Mouse (Mus musculus) hindbrain, embryonic 13.5 days (tissue): Measurements from ENCODE around the gene Nrxn2. TPM values are rescaled to one million over a fixed set of nuclear protein-coding genes. Genes with fewer than 3 reads are reported as not detected.

Experiments
- ATAC-seq: fragments of 200-750 bp; cut with Nextera tagmentation; 2 replicates; pipeline ENCODE4 v1.8.0; 2017; ENCODE audit warnings: moderate TSS enrichment; ENCODE audit not compliant: low FRiP score
- H3K27ac ChIP-seq: fragments of 300-500 bp; sonication (generic); 2 replicates; pipeline ENCODE4 v1.5.1; 2015; ENCODE audit warnings: inconsistent platforms, mild to moderate bottlenecking, moderate library complexity
- H3K27me3 ChIP-seq: fragments of 300-500 bp; sonication (generic); 2 replicates; pipeline ENCODE4 v1.6.1; 2015; ENCODE audit warnings: mild to moderate bottlenecking, inconsistent platforms
- H3K36me3 ChIP-seq: fragments of 300-500 bp; sonication (generic); 2 replicates; pipeline ENCODE4 v1.6.1; 2015; ENCODE audit warnings: mild to moderate bottlenecking, inconsistent platforms
- H3K4me1 ChIP-seq: fragments of 300-500 bp; sonication (generic); replicated peaks from 2 replicates; pipeline ENCODE4 v1.6.1; 2015; ENCODE audit warnings: inconsistent platforms
- H3K4me2 ChIP-seq: fragments of 300-500 bp; sonication (generic); 2 replicates; pipeline ENCODE4 v1.6.1; 2015; ENCODE audit warnings: inconsistent platforms, mild to moderate bottlenecking, moderate library complexity
- H3K4me3 ChIP-seq: fragments of 300-500 bp; sonication (generic); 2 replicates; pipeline ENCODE4 v1.5.1; 2015; ENCODE audit warnings: mild to moderate bottlenecking, inconsistent platforms
- H3K9ac ChIP-seq: fragments of 300-500 bp; sonication (generic); 2 replicates; pipeline ENCODE4 v1.6.1; 2015; ENCODE audit warnings: mild to moderate bottlenecking, inconsistent platforms
- H3K9me3 ChIP-seq: fragments of 300-500 bp; sonication (generic); 2 replicates; pipeline ENCODE4 v1.6.1; 2016; ENCODE audit warnings: inconsistent platforms
- WGBS: fragments of 180-500 bp; shearing (Covaris S2); methylation state at CpG from one replicate; pipeline ENCODE4 v1.1.7; 2015; 5-methylcytosine and 5-hydroxymethylcytosine counted together
- microRNA-seq: library from miRNA; unstranded; fragments of <30 nt; microRNA quantifications from one replicate; pipeline ENCODE4, GENCODE M21; 2016
- polyA plus RNA-seq: library from polyadenylated mRNA; unstranded; fragments of >200 nt; fragmentation: Nextera tagmentation; extraction: Ambion mirVana; gene quantifications from 2 replicates; pipeline ENCODE4 v1.2.1, GENCODE M21; 2015

Nrxn2 gene
- polyA plus RNA-seq, 1 experiment from 2014 or later: 23.5 TPM

- H3K27ac ChIP-seq: no peak overlapping the region
- no peaks in the 10 kb centered on the region for H3K27me3 ChIP-seq
- no peak overlapping the region for H3K4me3 ChIP-seq
- H3K9me3 ChIP-seq: no peaks in the 10 kb centered on the region
- no peak overlapping the region for H3K9ac ChIP-seq
- WGBS: 91% methylated on average over 6 of the region's 6 CpGs
- H3K36me3 ChIP-seq: no peaks in the 10 kb centered on the region
- H3K4me2 ChIP-seq: no peak overlapping the region
- ATAC-seq: no peak
- H3K4me1 ChIP-seq: no peaks in the 10 kb centered on the region; the same call in 1 of the 2 replicates
These were observed 146.6 kb downstream of the Nrxn2 start for GRCm38 (mm10) chr19:6565136-6565535.

- no peak overlapping the region for H3K27ac ChIP-seq
These were observed 147.9 kb downstream of the Nrxn2 start for GRCm38 (mm10) chr19:6566450-6566849.

GRCm38 (mm10) chr19:6569021-6569420 is 150.5 kb downstream of the Nrxn2 start:
- Histone ChIP-seq H3K27ac (no peak overlapping the region), H3K36me3 (no peaks in the 10 kb centered on the region), H3K9me3 (no peaks in the 10 kb centered on the region), H3K4me3 (no peak overlapping the region), H3K4me2 (no peak overlapping the region), H3K9ac (no peak overlapping the region), H3K27me3 (no peaks in the 10 kb centered on the region), H3K4me1 (no peaks in the 10 kb centered on the region; the same call in 1 of the 2 replicates)
- ATAC-seq: no peak
- 80% methylated on average over 5 of the region's 5 CpGs for WGBS

More at GRCm38 (mm10) chr19:6566450-6566849, 147.9 kb downstream of the Nrxn2 start:
- no peaks in the 10 kb centered on the region; the same call in 1 of the 2 replicates for H3K4me1 ChIP-seq
- 80% methylated on average over 2 of the region's 2 CpGs for WGBS
- ATAC-seq: no peak; the same call in 1 of the 2 replicates
- no peaks in the 10 kb centered on the region for H3K9me3 ChIP-seq
- no peaks in the 10 kb centered on the region for H3K36me3 ChIP-seq
- H3K4me2 ChIP-seq: no peak overlapping the region
- no peak overlapping the region for H3K9ac ChIP-seq
- no peaks in the 10 kb centered on the region for H3K27me3 ChIP-seq
- H3K4me3 ChIP-seq: no peak overlapping the region

- H3K4me2 ChIP-seq: no peak overlapping the region
- no peaks in the 10 kb centered on the region for H3K9me3 ChIP-seq
- no peaks in the 10 kb centered on the region for H3K27me3 ChIP-seq
- H3K4me3 ChIP-seq: no peak overlapping the region
- no peak for ATAC-seq
- no peak overlapping the region for H3K27ac ChIP-seq
- 26% methylated on average over 5 of the region's 5 CpGs for WGBS
- H3K4me1 ChIP-seq: no peaks in the 10 kb centered on the region; the same call in 1 of the 2 replicates
- no peak overlapping the region for H3K9ac ChIP-seq
- H3K36me3 ChIP-seq: no peaks in the 10 kb centered on the region
These were observed 151.0 kb downstream of the Nrxn2 start for GRCm38 (mm10) chr19:6569561-6569960.

- 83% methylated on average over 5 of the region's 5 CpGs for WGBS
- Histone ChIP-seq H3K36me3 (no peaks in the 10 kb centered on the region), H3K27me3 (0 out of 2 replicates have a peak, but pooled peaks cover 6% of the 10 kb centered on the region), H3K4me1 (no peaks in the 10 kb centered on the region; the same call in 1 of the 2 replicates), H3K9ac (no peak overlapping the region), H3K4me2 (no peak overlapping the region), H3K9me3 (no peaks in the 10 kb centered on the region), H3K4me3 (no peak overlapping the region), H3K27ac (no peak overlapping the region)
- no peak for ATAC-seq
These were observed 152.9 kb downstream of the Nrxn2 start for GRCm38 (mm10) chr19:6571476-6571875.

GRCm38 (mm10) chr19:6572001-6572400 is 153.5 kb downstream of the Nrxn2 start:
- Histone ChIP-seq H3K4me3 (no peak overlapping the region), H3K9ac (no peak overlapping the region), H3K27ac (no peak overlapping the region), H3K4me1 (peaks cover 3% of the 10 kb centered on the region), H3K4me2 (no peak overlapping the region), H3K27me3 (0 out of 2 replicates have a peak, but pooled peaks cover 6% of the 10 kb centered on the region), H3K9me3 (no peaks in the 10 kb centered on the region), H3K36me3 (no peaks in the 10 kb centered on the region)
- ATAC-seq: no peak
- 38% methylated on average over 4 of the region's 4 CpGs for WGBS

Small RNA genes lying within 50 kb of the gene (microRNA-seq; reads per million reads assigned to microRNA genes)
- not detected for gene Gm26460

Other genes starting within 250 kb of the Nrxn2 start
- not detected in 2 replicates for gene Majin, start 234.3 kb upstream of the Nrxn2 start, polyA plus RNA-seq
- gene Gpha2, start 192.4 kb upstream of the Nrxn2 start, polyA plus RNA-seq: 0.27 TPM in 1 of 2 replicates, not detected in the other
- gene Ppp2r5b, start 182.9 kb upstream of the Nrxn2 start, polyA plus RNA-seq: 93.8 and 98.3 TPM in 2 replicates
- gene Atg2a, start 177.1 kb upstream of the Nrxn2 start, polyA plus RNA-seq: 11.6 and 11.7 TPM in 2 replicates
- 86.8 and 96.4 TPM in 2 replicates for gene Ehd1, start 142.0 kb upstream of the Nrxn2 start, polyA plus RNA-seq
- gene Cdc42bpg, start 112.3 kb upstream of the Nrxn2 start, polyA plus RNA-seq: 0.42 and 0.48 TPM in 2 replicates
- 71.7 and 73.8 TPM in 2 replicates for gene Men1, start 83.8 kb upstream of the Nrxn2 start, polyA plus RNA-seq
- 17.5 and 17.6 TPM in 2 replicates for gene Map4k2, start 77.6 kb upstream of the Nrxn2 start, polyA plus RNA-seq
- gene Sf1, start 55.0 kb upstream of the Nrxn2 start, polyA plus RNA-seq: 103 and 107 TPM in 2 replicates
- gene Pygm, start 34.3 kb upstream of the Nrxn2 start, polyA plus RNA-seq: 4.9 and 5.7 TPM in 2 replicates
- 42.0 and 43.2 TPM in 2 replicates for gene Rasgrp2, start 19.4 kb upstream of the Nrxn2 start, polyA plus RNA-seq
- 0.10 and 0.23 TPM in 2 replicates for gene Slc22a12, start 124.3 kb downstream of the Nrxn2 start, polyA plus RNA-seq